Mouse (Mus musculus) G1E (cell line): Measurements from ENCODE around the gene Ube2m.

Experiments used
- CTCF ChIP-seq: IDR thresholded peaks from 2 replicates; pipeline ENCODE4 v1.5.1; 2012; ENCODE audit warnings: low read depth, low read length, inconsistent platforms, mixed read lengths
- TAL1 ChIP-seq: conservative IDR thresholded peaks from 2 replicates; pipeline ENCODE4 v1.6.1; 2012; ENCODE audit warnings: low read depth, low read length, inconsistent platforms, mixed read lengths

- no peak for TF ChIP-seq CTCF
- TF ChIP-seq TAL1, result no peak
Observed at GRCm38 (mm10) chr7:13013671-13014070, 24.4 kb downstream of the Ube2m start.
